Mouse (Mus musculus) thymus, adult 2 months (tissue): Measurements from ENCODE around the gene Cbfb.

ENCODE experiments used
- CTCF ChIP-seq: fragments of 200-500 bp; IDR thresholded peaks from 2 replicates; pipeline ENCODE4 v1.5.1; 2012; ENCODE audit warnings: mild to moderate bottlenecking, control low read depth, low read length, moderate library complexity, borderline replicate concordance; ENCODE audit not compliant: control insufficient read depth, poor library complexity, insufficient read depth; ENCODE audit errors: extremely low read depth
- POLR2A ChIP-seq: fragments of 200-500 bp; IDR thresholded peaks from 2 replicates; pipeline ENCODE4 v1.6.1; 2012; ENCODE audit warnings: mild to moderate bottlenecking, low read length, control low read depth, moderate library complexity; ENCODE audit not compliant: control insufficient read depth, poor library complexity, insufficient read depth; ENCODE audit errors: extremely low read depth

DNA sequence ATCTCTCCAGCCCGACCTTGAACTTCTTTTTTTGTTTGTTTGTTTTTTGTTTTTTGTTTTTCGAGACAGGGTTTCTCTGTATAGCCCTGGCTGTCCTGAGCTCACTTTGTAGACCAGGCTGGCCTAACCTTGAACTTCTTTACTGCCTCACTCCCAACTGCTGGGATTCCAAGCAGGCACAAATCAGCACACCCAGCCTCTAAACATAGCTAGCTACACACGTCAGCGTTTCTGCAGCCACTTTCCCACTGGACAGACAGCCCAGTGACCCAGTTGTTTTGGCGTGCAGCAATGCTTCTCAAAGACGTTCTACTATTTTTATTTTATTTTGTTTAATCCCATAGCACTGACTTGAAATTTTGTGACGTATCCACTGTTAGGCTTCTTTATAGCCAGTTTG, 53.4 kb downstream of the Cbfb start:
- TF ChIP-seq CTCF = no peak
- no peak for TF ChIP-seq POLR2A
